Mouse (Mus musculus) c-Kit-positive CD71-positive TER-119-negative erythroid progenitor cells, embryonic 14.5 days (primary cell): ENCODE data around the gene Cabcoco1.

Source experiments
- DNase-seq: peaks from one replicate; pipeline ENCODE4 v3.0.0-alpha.2; 2013; ENCODE audit warnings: low read depth

Gene Cabcoco1

DNA sequence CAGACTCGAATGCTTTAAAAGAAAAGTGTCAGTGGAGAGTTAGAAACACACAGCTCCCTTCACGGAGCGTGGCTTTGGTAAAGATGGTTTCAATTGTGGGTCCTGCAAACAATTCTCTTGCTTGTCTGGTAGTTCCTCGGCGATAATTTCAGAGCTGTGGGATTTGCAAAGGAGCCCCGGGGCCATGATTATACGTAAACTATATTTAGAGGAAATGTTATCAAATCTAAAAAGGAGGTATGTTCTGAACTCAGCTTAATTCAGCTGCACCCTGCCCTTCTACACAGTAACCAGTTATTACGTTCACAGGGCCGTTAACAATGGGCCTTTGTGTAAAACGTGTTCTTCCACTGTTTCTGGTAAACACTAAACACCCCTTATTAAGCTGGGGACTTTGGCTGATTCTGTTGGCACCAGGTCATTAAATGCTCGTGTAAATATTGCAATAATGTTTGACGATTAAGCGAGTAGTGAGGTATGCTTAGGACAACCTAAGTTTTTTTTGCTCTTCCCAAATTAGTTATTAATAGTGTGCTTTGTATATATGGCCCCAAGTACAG is 106.6 kb downstream of the Cabcoco1 start:
- DNase-seq = no peak

DNA sequence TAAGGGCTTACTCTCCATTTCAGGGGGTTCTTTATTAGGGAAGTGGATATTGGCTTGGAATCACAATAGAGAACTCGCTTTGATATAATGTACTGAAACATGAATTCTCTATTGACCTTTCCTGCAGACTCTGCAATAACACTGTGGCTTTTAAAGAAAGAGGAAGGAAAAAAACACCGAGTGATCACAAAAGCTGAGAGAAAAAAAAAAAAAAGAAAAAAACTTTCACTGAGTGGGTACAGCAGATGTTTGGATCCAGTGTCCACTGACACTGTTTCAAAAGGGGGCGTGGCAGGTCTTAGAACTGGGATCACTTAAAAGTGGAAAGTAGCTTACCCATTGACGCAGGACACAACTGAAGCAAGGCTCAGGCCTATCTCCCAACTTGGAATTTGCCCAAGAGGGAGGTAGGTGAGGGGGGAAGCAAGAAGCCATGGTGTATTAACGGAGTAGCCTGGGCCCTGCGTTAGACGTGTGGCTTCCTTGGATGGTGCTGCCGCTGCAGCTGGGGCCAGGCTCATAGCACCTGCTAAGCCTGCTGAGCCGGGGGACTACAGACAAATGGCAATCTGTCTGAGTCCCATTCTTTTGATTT is 107.6 kb downstream of the Cabcoco1 start:
- no peak for DNase-seq

DNA sequence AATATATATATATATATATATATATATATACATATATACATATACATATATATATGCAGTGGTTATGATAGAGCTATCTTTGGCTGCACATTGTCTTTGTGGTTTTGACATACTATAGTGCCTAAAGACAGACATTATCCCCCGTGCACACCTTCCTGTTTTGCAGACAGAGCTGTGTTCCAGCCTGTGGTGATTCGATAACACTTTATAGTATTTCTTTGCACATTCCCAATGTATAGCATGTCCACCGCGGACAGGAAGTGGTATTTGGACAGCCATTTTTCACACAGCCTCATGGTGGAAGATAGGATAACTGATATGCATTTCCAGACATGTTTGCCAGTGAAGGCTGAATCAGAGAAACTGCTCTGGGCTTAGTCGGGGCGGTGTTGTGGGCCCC is 110.3 kb downstream of the Cabcoco1 start:
- DNase-seq = peak; percentile 55

DNA sequence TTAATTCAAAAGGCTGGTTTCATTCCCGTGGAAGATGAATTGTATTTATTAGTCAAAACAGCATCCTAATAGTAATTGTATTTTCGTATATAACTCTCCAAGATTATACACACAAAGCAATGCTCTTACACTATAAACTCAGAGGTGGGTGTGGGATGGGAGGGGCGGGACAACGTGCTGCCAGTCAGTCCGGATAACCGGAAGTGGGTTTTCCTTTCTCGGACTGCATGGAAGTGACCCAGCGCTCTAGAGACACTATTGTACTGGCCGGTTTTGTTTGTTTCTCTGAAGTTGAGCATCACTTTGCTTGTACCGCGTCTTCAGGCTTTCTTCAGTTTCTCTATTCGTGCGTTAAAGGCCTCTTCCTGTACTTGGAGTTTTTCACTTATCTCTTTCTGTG is 110.8 kb downstream of the Cabcoco1 start:
- no peak for DNase-seq

DNA sequence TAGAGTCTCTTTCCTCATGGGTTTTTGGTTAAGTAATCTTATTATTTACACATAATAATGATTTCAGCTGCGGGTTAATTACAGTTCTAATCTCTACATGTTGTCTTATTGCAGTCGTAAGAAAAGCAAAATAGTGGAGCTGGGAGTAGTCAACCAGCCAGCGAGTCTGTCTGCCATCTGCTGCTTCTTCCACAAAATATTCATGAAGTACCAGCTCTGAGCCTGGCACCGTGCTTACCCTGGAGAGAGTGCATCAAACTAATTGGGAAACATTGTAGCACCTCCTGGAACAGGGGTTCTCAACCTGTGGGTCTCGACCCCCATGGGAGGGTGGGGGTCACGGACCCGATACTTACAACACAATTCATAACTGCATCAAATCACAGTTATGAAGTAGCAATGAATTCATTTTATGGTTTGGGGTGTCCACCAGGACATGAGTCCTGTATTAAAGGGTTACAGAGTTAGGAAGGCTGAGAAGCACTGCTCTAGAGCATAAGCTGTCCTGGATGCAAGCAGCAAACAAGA is 121.2 kb downstream of the Cabcoco1 start:
- DNase-seq = no peak

DNA sequence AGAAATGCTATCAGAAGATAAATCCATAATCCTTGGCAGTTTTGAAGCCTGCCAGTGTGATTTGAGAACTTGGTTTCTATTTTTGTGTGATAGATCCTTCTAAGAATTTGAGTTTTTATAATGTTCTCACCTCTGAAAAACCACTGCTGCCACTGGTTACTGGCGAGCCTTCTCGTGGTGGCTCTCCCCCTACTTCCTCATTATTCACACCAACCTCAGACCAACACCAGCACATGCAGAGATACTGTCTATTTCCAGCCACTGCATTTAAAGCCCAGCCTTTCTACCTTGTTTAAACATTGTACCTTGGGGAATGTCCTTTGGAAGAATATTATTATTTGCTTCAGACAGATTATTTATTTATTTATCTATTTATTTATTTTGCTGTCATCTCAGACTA is 121.8 kb downstream of the Cabcoco1 start:
- DNase-seq = no peak

DNA sequence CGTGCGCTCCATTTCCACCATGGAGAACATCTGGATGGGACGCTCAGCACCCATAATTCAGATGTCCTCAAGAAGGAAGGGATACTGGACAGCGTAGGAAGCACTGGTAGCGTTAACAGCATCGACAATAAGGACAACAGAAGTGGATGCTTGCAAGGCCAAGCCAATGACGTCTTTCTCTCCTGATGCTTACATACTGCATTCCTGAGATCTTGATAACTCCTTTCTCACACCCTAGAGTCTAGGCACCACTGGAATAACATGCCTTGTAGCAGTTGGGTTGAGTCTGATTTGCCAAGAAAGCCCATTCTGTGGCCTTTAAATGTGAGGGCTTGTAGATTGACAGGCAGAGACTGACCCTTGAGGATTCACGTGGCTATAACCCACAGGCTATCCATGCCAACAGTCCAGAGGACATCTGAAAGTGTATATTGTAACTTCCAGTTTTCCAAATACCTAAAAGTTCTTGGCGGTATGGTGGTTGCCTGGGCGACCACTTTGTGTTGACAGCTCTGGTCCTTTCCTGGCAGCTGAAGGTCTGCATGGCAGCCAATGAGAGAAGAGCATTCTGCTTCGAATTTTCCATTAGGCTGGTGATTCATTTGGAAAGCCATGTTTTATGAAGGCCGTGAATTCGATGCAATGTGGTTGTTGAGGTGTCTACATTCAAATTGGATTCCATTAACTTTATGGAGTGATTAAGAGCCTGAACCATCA is 124.5 kb downstream of the Cabcoco1 start:
- no peak for DNase-seq

DNA sequence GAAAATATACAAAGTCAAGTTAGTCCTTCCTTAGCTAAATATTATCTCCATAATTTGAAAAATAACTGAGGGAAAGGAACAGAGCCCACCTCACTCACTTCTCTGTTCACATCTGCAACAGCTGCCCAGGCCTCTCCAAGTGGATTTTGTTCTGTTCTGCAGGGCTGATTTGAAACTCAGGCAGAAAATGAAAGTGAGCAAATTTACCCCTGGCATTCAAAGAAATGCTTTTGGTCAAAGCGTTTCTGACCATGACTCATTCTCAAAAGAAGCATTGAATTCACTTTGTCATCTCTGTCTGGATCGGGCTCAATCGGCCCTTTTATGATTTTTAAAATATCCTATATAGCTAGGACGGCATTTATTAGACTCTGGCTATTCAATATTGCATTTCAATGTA is 135.8 kb downstream of the Cabcoco1 start:
- DNase-seq = no peak

DNA sequence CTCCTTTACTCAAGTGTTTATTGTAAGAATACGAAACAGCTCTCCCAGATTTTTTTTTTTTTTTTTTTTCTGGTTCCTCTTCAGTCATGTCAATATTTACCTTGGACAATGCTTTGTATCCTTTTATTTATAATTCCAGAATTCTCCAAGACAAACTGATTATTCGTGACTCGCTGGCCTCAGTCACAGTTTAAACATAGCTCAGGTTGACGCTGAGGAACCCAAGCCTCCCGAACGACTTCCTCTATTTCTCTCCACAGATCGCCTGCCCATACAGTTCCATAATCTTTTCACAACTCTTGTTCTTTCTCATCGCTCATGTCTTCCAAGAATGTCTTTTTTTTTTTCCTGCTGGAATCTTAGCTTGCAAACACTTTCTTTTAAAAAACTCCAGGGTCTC is 144.9 kb downstream of the Cabcoco1 start:
- DNase-seq = no peak

DNA sequence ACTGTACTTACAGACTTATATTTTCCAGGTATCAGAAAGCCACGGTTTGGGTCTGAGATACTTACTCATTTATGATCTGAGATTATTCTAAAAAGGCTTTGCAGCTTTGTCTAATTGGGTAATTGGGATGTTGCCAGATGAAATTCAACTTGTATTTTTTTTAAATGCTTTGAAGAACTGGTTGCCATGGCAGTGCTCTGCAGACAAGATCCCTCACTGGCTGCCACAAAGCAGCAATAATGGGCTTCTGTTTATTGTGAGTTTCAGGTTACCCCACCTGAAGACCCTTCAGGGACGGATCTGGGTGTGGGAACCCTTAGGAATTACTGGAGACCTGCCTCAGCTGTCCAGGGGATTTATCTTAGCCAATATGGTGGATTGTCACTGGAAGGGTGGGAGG is 145.6 kb downstream of the Cabcoco1 start:
- no peak for DNase-seq

DNA sequence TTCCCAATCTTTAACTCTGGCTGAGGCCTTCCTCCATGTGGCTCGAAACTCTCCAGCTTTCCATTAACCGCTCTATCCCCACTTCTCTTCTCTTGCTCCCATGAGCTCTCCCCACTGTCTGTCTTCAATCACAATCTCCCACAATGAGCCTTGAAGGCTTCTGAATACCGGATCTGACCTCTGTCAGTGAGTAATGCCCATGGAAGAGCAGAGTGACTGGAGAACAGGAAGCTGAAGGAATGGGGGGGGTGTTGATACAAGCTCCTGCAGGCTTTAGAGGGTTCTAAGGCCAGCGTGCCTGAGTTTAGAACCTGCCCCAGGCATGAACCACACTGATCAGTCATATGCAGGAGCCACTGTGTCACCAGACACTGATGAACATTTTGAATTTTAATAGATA is 150.1 kb downstream of the Cabcoco1 start:
- no peak for DNase-seq

DNA sequence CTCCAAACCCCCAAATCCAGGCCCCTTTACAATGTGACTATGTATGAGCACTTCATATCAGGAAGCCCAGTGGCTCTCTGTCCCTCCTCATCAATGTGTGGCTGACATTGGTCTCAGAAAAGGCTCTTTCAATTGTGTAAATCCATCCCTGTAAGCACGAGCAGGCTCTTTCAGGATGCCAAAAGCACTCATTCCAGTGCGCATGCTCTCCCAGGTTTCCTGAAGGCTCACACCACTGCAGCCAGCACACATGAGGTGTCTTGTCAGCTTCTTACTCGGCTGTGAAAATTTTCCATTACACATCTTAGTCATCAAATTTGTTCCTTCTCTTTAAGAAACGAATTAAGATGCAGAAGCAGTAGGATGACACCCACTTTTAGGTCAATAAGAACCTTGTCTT is 152.9 kb downstream of the Cabcoco1 start:
- no peak for DNase-seq

DNA sequence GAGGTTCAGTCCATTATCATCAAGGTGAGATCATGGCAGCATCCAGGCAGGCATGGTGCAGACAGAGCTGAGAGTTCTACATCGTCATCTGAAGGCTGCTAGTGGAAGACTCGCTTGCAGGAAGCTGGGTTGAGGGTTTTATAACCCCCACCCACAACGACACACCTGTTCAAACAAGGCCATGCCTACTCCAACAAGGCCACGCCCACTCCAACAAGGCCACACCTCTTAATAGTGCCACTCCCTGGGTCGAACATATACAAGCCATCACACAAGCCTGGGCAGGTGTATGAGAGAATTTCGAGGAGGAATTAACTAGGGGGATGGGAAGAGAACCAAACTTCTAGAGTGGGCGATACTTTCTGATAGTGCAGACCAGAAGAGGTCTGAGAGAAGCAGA is 153.6 kb downstream of the Cabcoco1 start:
- DNase-seq = no peak
